Mouse (Mus musculus) CD8-positive naive resting alpha-beta T cell, adult 2 months (primary cell): ENCODE data around the gene Arih1.
"Not testable (repeated sequence)": the region's sequence is repeated elsewhere in the genome, so short reads cannot be mapped to it uniquely, and the experiment has no call there.

Source experiments
- DNase-seq, 2 experiments: peaks; one replicate each; pipeline ENCODE4 v3.0.0; 2022; ENCODE audit warnings: low read depth in 2 of 2, low spot score in 2 of 2

Gene Arih1

GRCm38 (mm10) chr9:59458997-59459510 is 27.4 kb downstream of the Arih1 start:
- no peak for DNase-seq

- DNase-seq: no peak
These were observed 28.0 kb downstream of the Arih1 start for GRCm38 (mm10) chr9:59458416-59458815.

- DNase-seq: no peak
These were observed 28.7 kb downstream of the Arih1 start for GRCm38 (mm10) chr9:59457671-59458070.

- DNase-seq: no peak
These were observed 30.9 kb downstream of the Arih1 start for GRCm38 (mm10) chr9:59455404-59456068.

- no peak for DNase-seq
These were observed 52.7 kb downstream of the Arih1 start for GRCm38 (mm10) chr9:59433729-59434128.

- DNase-seq: peak in 1 of 2 experiments; percentile 6
These were observed 54.8 kb downstream of the Arih1 start for GRCm38 (mm10) chr9:59431626-59432025.

- no peak for DNase-seq
These were observed 65.9 kb downstream of the Arih1 start for GRCm38 (mm10) chr9:59420487-59420886.

- DNase-seq: no peak
These were observed 79.1 kb downstream of the Arih1 start for GRCm38 (mm10) chr9:59407271-59407670.

- DNase-seq: no peak
These were observed 97.3 kb downstream of the Arih1 start for GRCm38 (mm10) chr9:59389086-59389485.

- DNase-seq: no peak
These were observed 98.1 kb downstream of the Arih1 start for GRCm38 (mm10) chr9:59388311-59388710.

- no peak for DNase-seq
These were observed 99.0 kb downstream of the Arih1 start for GRCm38 (mm10) chr9:59387461-59387860.

GRCm38 (mm10) chr9:59375626-59376025 is 110.8 kb downstream of the Arih1 start:
- no peak for DNase-seq

- no peak for DNase-seq
These were observed 116.8 kb downstream of the Arih1 start for GRCm38 (mm10) chr9:59369646-59370045.

GRCm38 (mm10) chr9:59369220-59369619 is 117.2 kb downstream of the Arih1 start:
- no peak for DNase-seq

GRCm38 (mm10) chr9:59360487-59360886 is 125.9 kb downstream of the Arih1 start:
- not testable (repeated sequence) for DNase-seq

- not testable (repeated sequence) for DNase-seq
These were observed 128.4 kb downstream of the Arih1 start for GRCm38 (mm10) chr9:59358041-59358440.

- DNase-seq: peak; percentile 75 to 82
These were observed 133.2 kb downstream of the Arih1 start, which contains the start of gene Bbs4 for GRCm38 (mm10) chr9:59353253-59353639. Gene Bbs4, minus strand, starts transcription at chr9:59353508.

GRCm38 (mm10) chr9:59352586-59353252 is 133.7 kb downstream of the Arih1 start:
- no peak for DNase-seq

GRCm38 (mm10) chr9:59346176-59346575 is 140.2 kb downstream of the Arih1 start:
- DNase-seq: no peak

- DNase-seq: peak in 1 of 2 experiments; percentile 5
These were observed 146.4 kb downstream of the Arih1 start for GRCm38 (mm10) chr9:59340002-59340401.

GRCm38 (mm10) chr9:59339107-59339506 is 147.3 kb downstream of the Arih1 start:
- DNase-seq: no peak

- DNase-seq: peak in 1 of 2 experiments; percentile 11
These were observed 148.0 kb downstream of the Arih1 start for GRCm38 (mm10) chr9:59338411-59338810.
